Mouse (Mus musculus): ENCODE measurements around the gene Tstd1. TPM values are rescaled to one million over a fixed set of nuclear protein-coding genes. Genes with fewer than 3 reads are reported as not detected.

Tstd1 gene
- total and polyA plus RNA-seq, 3 experiments = 0.50 to 1.4 TPM; not detected in 1

GRCm38 (mm10) chr1:171401821-171402220, 16.9 kb upstream of the Tstd1 start:
- Histone ChIP-seq H3K27ac (ENCODE audit: control insufficient read depth, low read depth, low read length) (no peak overlapping the region), H3K79me2 (ENCODE audit: control insufficient read depth, insufficient read depth, low read length, poor library complexity) (no peaks in the 10 kb centered on the region), H3K9ac (ENCODE audit: control insufficient read depth, low read depth, low read length, poor library complexity, severe bottlenecking) (no peak overlapping the region), H3K9me3 (replicated peaks; ENCODE audit: insufficient read depth, low read length) (no peaks in the 10 kb centered on the region), H3K27me3 (ENCODE audit: control insufficient read depth in 1 of 2, insufficient read depth in 2 of 2, low read length in 2 of 2) (no peaks in the 10 kb centered on the region), H3K4me1 (ENCODE audit: control insufficient read depth in 1 of 2, insufficient read depth in 2 of 2, low read length in 2 of 2) (no peaks in the 10 kb centered on the region), H3K4me3 (ENCODE audit: control insufficient read depth in 1 of 2, insufficient read depth in 1 of 2, low read depth in 2 of 2, low read length in 2 of 2) (no peak overlapping the region), H3K36me3 (ENCODE audit: control insufficient read depth in 1 of 2, insufficient read depth in 2 of 2, low read length in 2 of 2) (peaks cover 0 to 4% of the 10 kb centered on the region in 2 experiments; a peak in 1 of 4 replicates)
- DNase-seq (ENCODE audit: low read depth, low spot score) = no peak
- TF ChIP-seq GATA1 (IDR thresholded peaks at IDR 0.05; ENCODE audit: low read depth, low read length) = no peak
- TF ChIP-seq JUND (IDR thresholded peaks at IDR 0.05; ENCODE audit: low read depth, low read length) = no peak
- no peak for TF ChIP-seq BHLHE40 (IDR thresholded peaks at IDR 0.05; ENCODE audit: borderline replicate concordance, low read depth, low read length)
- TF ChIP-seq POLR2AphosphoS2 (IDR thresholded peaks at IDR 0.05; ENCODE audit: low read length) = no peak
- no peak for TF ChIP-seq TBP (IDR thresholded peaks at IDR 0.05; ENCODE audit: low read depth, low read length)
- TF ChIP-seq TAL1 (IDR thresholded peaks at IDR 0.05; ENCODE audit: low read length) = no peak
- no peak for TF ChIP-seq POLR2AphosphoS5 (IDR thresholded peaks at IDR 0.05; ENCODE audit: borderline replicate concordance, low read depth, low read length)
- TF ChIP-seq SIN3A (IDR thresholded peaks at IDR 0.05; ENCODE audit: low read length) = no peak
- no peak for TF ChIP-seq CTCF (IDR thresholded peaks at IDR 0.05 in 2 of 3, conservative IDR thresholded peaks at IDR 0.05 in 1 of 3; ENCODE audit: control insufficient read depth in 1 of 3, insufficient read depth in 1 of 3, low read depth in 2 of 3, low read length in 3 of 3, poor library complexity in 1 of 3, severe bottlenecking in 1 of 3)
- no peak for TF ChIP-seq TCF12 (IDR thresholded peaks at IDR 0.05; ENCODE audit: low read depth, low read length)
- no peak for TF ChIP-seq ZNF384 (IDR thresholded peaks at IDR 0.05; ENCODE audit: low read depth, low read length)
- TF ChIP-seq MAFK (IDR thresholded peaks at IDR 0.05; ENCODE audit: borderline replicate concordance, low read depth, low read length) = no peak
- TF ChIP-seq MEF2A (IDR thresholded peaks at IDR 0.05; ENCODE audit: extremely low read depth, insufficient replicate concordance, low read depth, low read length, poor library complexity, severe bottlenecking) = no peak

DNA sequence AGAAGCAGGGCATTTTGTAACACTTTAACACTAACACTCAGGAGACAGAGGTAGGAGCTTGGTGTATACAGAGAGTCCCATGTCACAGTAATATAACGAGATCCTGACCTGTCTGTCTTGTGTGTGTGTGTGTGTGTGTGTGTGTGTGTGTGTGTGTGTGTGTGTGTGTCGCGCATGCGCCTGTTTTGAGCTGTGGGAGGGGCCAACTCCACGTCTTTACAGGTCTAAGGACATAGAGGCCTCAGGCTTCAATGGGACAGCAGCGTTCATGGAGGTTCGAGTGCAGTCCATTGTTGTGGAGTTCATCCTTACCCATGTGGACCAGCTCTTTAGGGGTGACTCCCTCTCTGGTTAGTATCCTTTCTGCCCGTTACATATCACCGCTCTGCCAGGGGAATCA, 15.7 kb upstream of the Tstd1 start:
- no peak for TF ChIP-seq MAFK (IDR thresholded peaks at IDR 0.05; ENCODE audit: borderline replicate concordance, low read depth, low read length)
- no peak for TF ChIP-seq POLR2AphosphoS2 (IDR thresholded peaks at IDR 0.05; ENCODE audit: low read length)
- Histone ChIP-seq H3K9ac (ENCODE audit: control insufficient read depth, low read depth, low read length, poor library complexity, severe bottlenecking) (no peak overlapping the region), H3K27me3 (ENCODE audit: control insufficient read depth in 1 of 2, insufficient read depth in 2 of 2, low read length in 2 of 2) (no peaks in the 10 kb centered on the region), H3K4me1 (ENCODE audit: control insufficient read depth in 1 of 2, insufficient read depth in 2 of 2, low read length in 2 of 2) (no peaks in the 10 kb centered on the region), H3K4me3 (ENCODE audit: control insufficient read depth in 1 of 2, insufficient read depth in 1 of 2, low read depth in 2 of 2, low read length in 2 of 2) (no peak overlapping the region), H3K36me3 (ENCODE audit: control insufficient read depth in 1 of 2, insufficient read depth in 2 of 2, low read length in 2 of 2) (peaks cover 0 to 4% of the 10 kb centered on the region in 2 experiments; a peak in 1 of 4 replicates), H3K9me3 (replicated peaks; ENCODE audit: insufficient read depth, low read length) (no peaks in the 10 kb centered on the region), H3K79me2 (ENCODE audit: control insufficient read depth, insufficient read depth, low read length, poor library complexity) (no peaks in the 10 kb centered on the region), H3K27ac (ENCODE audit: control insufficient read depth, low read depth, low read length) (no peak overlapping the region)
- DNase-seq (ENCODE audit: low read depth, low spot score) = no peak

DNA sequence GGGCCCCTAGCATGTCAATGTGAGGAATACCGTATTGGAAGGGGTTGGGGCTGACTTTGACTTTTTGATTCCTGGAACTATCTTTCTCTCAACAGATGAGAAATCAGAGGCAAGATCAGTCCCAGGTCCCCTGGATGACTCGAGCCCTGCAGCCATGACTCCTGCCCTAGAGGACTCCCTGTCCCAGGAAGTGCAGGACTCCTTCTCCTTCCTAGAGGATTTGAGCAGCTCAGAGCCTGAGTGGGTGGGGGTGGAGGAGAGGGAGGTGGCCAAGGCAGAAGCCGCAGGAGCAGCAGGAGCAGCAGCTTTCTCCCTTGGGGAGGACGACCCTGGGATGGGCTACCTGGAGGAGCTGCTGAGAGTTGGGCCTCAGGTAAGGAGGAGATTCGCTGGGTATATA, 11.4 kb upstream of the Tstd1 start:
- H3K4me1 ChIP-seq (ENCODE audit: control insufficient read depth in 1 of 2, insufficient read depth in 2 of 2, low read length in 2 of 2) = no peaks in the 10 kb centered on the region
- H3K79me2 ChIP-seq (ENCODE audit: control insufficient read depth, insufficient read depth, low read length, poor library complexity) = peaks cover 10% of the 10 kb centered on the region
- DNase-seq (ENCODE audit: low read depth, low spot score) = no peak
- H3K9ac ChIP-seq (ENCODE audit: control insufficient read depth, low read depth, low read length, poor library complexity, severe bottlenecking) = no peak overlapping the region
- TF ChIP-seq POLR2AphosphoS2 (IDR thresholded peaks at IDR 0.05; ENCODE audit: low read length) (no peak), POLR2A (IDR thresholded peaks at IDR 0.05; ENCODE audit: control insufficient read depth in 1 of 2, insufficient read depth in 1 of 2, low read depth in 1 of 2, low read length in 2 of 2, poor library complexity in 1 of 2) (no peak)
- peaks cover 2 to 5% of the 10 kb centered on the region in 2 experiments; a peak in 2 of 4 replicates for H3K36me3 ChIP-seq (ENCODE audit: control insufficient read depth in 1 of 2, insufficient read depth in 2 of 2, low read length in 2 of 2)
- no peak overlapping the region for H3K4me3 ChIP-seq (ENCODE audit: control insufficient read depth in 1 of 2, insufficient read depth in 1 of 2, low read depth in 2 of 2, low read length in 2 of 2)
- H3K9me3 ChIP-seq (replicated peaks; ENCODE audit: insufficient read depth, low read length) = no peaks in the 10 kb centered on the region
- H3K27me3 ChIP-seq (ENCODE audit: control insufficient read depth in 1 of 2, insufficient read depth in 2 of 2, low read length in 2 of 2) = no peaks in the 10 kb centered on the region
- no peak overlapping the region for H3K27ac ChIP-seq (ENCODE audit: control insufficient read depth, low read depth, low read length)
